Mouse (Mus musculus): Measurements from ENCODE around the gene Plekhs1. TPM values are rescaled to one million over a fixed set of nuclear protein-coding genes. Genes with fewer than 3 reads are reported as not detected.

Plekhs1 gene
- polyA plus RNA-seq, 1 experiment from 2014 or later, result 0.99 TPM

DNA sequence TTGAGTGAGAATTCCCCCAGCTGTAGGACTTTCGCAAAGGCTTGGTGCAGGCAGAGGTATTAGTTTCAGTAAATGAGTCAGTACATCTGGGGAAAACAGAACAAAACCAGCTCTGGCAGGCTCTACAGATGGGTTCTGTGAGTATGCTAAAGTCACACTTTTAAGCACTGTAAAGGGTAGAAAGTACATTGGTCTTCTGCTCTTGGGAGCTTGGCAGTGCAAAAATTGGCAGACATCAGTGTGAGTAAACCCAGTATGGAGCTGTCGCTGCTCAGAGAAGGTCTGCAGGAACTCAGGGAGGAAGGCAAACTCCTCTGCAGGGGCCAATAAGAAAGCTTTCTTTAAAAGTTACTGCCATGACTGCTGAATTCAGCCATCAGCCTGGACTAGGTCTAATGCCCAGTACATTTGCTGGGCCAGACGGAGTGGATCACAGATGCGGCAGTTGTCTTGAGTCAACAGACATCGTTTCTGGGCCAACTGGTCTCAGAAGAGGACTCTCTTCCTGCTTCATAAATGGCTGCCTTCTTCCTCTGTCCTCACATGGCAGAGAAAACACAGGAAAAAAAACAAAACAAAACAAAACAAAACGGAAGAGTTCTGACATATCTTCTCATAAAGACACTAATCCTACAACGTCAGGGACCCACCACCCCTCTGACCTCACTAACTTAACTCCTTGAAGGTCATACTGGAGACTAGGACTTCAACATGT lies 22.9 kb upstream of the Plekhs1 start:
- no peak for ATAC-seq
- no peak for TF ChIP-seq CTCF (IDR thresholded peaks at IDR 0.05; ENCODE audit: low read depth)
- peak overlapping the region; percentile 68 for H3K27ac ChIP-seq (ENCODE audit: low read depth, low read length)
- no peaks in the 10 kb centered on the region for H3K4me1 ChIP-seq (replicated peaks; ENCODE audit: control insufficient read depth, insufficient read depth, low read length)
- no peak overlapping the region for H3K9ac ChIP-seq (ENCODE audit: low read depth, low read length)
- H3K9me3 ChIP-seq (ENCODE audit: control insufficient read depth), result no peaks in the 10 kb centered on the region
- no peaks in the 10 kb centered on the region for H3K27me3 ChIP-seq (replicated peaks; ENCODE audit: control insufficient read depth, insufficient read depth, low read length)
- H3K36me3 ChIP-seq (ENCODE audit: control insufficient read depth, insufficient read depth), result peaks cover 68% of the 10 kb centered on the region
- no peak overlapping the region for H3K4me2 ChIP-seq (replicated peaks; ENCODE audit: low read depth)
- WGBS, result 54% methylated on average over 7 of the region's 7 CpGs
- no peak overlapping the region for H3K4me3 ChIP-seq (ENCODE audit: low read depth, low read length)

DNA sequence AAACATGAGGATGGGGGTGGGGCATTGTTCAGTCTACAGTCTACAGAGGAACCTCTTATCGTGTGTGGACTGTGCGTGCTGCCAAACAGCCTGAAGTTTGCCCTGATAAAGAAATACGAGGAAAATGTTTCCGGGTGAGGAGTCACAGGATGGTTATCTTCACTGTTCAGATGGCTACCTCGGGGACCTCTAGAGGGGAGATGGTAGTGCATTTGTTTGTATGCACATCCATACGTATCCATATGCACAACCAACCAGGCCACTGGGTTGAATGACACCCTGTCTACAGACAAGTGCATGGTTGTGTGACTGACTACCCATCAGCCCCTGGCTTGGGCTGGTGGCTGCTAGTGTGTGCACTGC lies 22.4 kb upstream of the Plekhs1 start:
- no peak overlapping the region for H3K27ac ChIP-seq (ENCODE audit: low read depth, low read length)
- H3K9me3 ChIP-seq (ENCODE audit: control insufficient read depth), result no peaks in the 10 kb centered on the region
- H3K4me3 ChIP-seq (ENCODE audit: low read depth, low read length), result no peak overlapping the region
- 42% methylated on average over 6 of the region's 6 CpGs for WGBS
- no peak overlapping the region for H3K4me2 ChIP-seq (replicated peaks; ENCODE audit: low read depth)
- H3K9ac ChIP-seq (ENCODE audit: low read depth, low read length), result no peak overlapping the region
- no peaks in the 10 kb centered on the region for H3K4me1 ChIP-seq (replicated peaks; ENCODE audit: control insufficient read depth, insufficient read depth, low read length)
- TF ChIP-seq CTCF (IDR thresholded peaks at IDR 0.05; ENCODE audit: low read depth), result no peak
- peaks cover 63% of the 10 kb centered on the region for H3K36me3 ChIP-seq (ENCODE audit: control insufficient read depth, insufficient read depth)
- ATAC-seq, result peak; percentile 56; the same call in 1 of the 2 replicates
- no peaks in the 10 kb centered on the region for H3K27me3 ChIP-seq (replicated peaks; ENCODE audit: control insufficient read depth, insufficient read depth, low read length)

DNA sequence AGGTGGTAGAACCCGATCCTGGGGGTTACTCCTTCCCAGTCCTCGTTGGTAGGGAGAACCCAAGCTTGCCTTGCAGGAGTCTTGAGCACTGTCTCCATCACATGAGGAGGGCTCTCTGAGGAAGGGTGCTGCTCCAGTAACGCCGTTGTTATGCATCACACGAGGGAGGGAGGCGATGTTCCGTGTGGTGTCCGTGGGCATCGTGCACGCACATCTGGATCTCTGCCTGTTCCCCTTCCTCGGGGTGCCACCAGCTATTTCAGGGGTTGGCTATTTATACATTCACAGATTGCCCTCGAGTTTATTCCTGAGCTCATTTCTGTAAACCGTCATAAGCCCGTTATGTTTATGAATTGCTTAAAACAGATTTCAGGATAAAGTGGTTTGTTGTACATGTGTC lies 18.0 kb upstream of the Plekhs1 start:
- no peak overlapping the region for H3K4me3 ChIP-seq (ENCODE audit: low read depth, low read length)
- no peak for TF ChIP-seq CTCF (IDR thresholded peaks at IDR 0.05; ENCODE audit: low read depth)
- WGBS, result 70% methylated on average over 14 of the region's 14 CpGs

DNA sequence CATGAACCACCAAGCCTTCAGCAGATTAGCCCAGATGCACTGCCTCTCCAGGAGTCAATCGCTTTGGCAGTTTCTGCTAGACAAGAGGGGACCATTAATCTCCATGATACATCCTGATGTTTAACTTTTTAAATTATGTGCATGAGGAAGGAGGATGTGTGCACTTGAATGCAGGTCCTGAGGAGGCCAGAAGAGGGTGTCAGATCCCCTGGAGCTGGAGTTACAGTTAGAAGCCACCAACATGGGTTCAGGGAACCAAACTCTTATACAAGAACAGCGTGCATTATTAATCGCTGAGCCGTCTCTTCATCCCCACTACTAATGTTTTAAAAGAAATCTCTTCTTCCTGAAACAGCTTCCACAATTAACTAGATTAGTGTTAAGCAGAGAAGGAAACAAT lies 12.7 kb upstream of the Plekhs1 start:
- Histone ChIP-seq H3K9me3 (ENCODE audit: control insufficient read depth) (no peaks in the 10 kb centered on the region), H3K27me3 (replicated peaks; ENCODE audit: control insufficient read depth, insufficient read depth, low read length) (no peaks in the 10 kb centered on the region), H3K27ac (ENCODE audit: low read depth, low read length) (no peak overlapping the region), H3K4me3 (ENCODE audit: low read depth, low read length) (no peak overlapping the region), H3K36me3 (ENCODE audit: control insufficient read depth, insufficient read depth) (no peaks in the 10 kb centered on the region), H3K9ac (ENCODE audit: low read depth, low read length) (no peak overlapping the region), H3K4me1 (replicated peaks; ENCODE audit: control insufficient read depth, insufficient read depth, low read length) (no peaks in the 10 kb centered on the region), H3K4me2 (replicated peaks; ENCODE audit: low read depth) (no peak overlapping the region)
- no peak for ATAC-seq
- no peak for TF ChIP-seq CTCF (IDR thresholded peaks at IDR 0.05; ENCODE audit: low read depth)
- WGBS, result 94% methylated on average over 4 of the region's 4 CpGs

More for the DNA sequence above, 18.0 kb upstream of the Plekhs1 start:
- Histone ChIP-seq H3K9ac (ENCODE audit: low read depth, low read length) (no peak overlapping the region), H3K27me3 (replicated peaks; ENCODE audit: control insufficient read depth, insufficient read depth, low read length) (no peaks in the 10 kb centered on the region), H3K36me3 (ENCODE audit: control insufficient read depth, insufficient read depth) (peaks cover 23% of the 10 kb centered on the region), H3K27ac (ENCODE audit: low read depth, low read length) (no peak overlapping the region), H3K4me1 (replicated peaks; ENCODE audit: control insufficient read depth, insufficient read depth, low read length) (no peaks in the 10 kb centered on the region), H3K4me2 (replicated peaks; ENCODE audit: low read depth) (no peak overlapping the region), H3K9me3 (ENCODE audit: control insufficient read depth) (no peaks in the 10 kb centered on the region)
- no peak for ATAC-seq

DNA sequence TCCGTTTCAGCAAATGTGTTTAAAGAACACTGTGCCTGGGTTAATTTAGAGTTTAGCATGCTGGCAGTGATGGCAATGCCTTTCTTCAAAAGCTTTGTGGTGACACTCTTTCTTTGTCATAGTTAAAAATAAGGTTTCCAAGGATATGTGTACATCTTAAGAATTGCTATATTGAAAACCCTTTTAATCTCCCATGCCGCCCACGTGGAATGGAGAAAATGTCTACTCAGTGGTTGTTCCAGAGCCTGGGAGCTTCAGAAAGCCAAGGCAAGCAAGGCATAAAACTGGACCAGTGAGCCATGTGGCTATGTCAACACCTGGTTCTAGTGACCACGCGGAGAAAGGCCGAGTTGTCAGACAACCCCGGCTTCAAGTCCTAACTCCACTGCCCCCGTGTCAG lies 11.9 kb upstream of the Plekhs1 start:
- Histone ChIP-seq H3K27ac (ENCODE audit: low read depth, low read length) (no peak overlapping the region), H3K27me3 (replicated peaks; ENCODE audit: control insufficient read depth, insufficient read depth, low read length) (no peaks in the 10 kb centered on the region), H3K4me2 (replicated peaks; ENCODE audit: low read depth) (no peak overlapping the region), H3K36me3 (ENCODE audit: control insufficient read depth, insufficient read depth) (no peaks in the 10 kb centered on the region), H3K4me1 (replicated peaks; ENCODE audit: control insufficient read depth, insufficient read depth, low read length) (no peaks in the 10 kb centered on the region), H3K9me3 (ENCODE audit: control insufficient read depth) (no peaks in the 10 kb centered on the region), H3K4me3 (ENCODE audit: low read depth, low read length) (no peak overlapping the region), H3K9ac (ENCODE audit: low read depth, low read length) (no peak overlapping the region)
- no peak for ATAC-seq
- TF ChIP-seq CTCF (IDR thresholded peaks at IDR 0.05; ENCODE audit: low read depth), result no peak
- WGBS, result 86% methylated on average over 8 of the region's 8 CpGs

DNA sequence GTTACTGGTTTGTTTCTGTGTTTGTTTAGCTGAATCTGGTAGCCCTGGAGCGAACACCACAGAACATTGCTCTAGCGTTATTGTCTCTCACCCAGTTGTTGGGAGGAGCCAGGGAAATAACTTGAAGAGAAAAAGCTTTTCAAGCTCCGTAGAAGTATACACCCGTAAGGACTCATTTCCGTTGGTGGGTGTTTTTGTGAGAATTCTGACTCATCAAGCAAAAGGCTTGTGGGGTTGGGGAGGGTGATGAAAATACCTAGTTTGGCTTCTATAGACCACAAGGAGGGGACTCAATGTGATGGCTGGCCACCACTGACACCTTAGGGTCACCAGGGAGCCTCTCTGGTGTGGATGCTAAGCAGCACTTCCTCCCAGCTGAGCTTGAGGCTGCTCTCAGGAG lies 10.5 kb upstream of the Plekhs1 start:
- WGBS, result 77% methylated on average over 5 of the region's 5 CpGs
- no peak for ATAC-seq
- no peaks in the 10 kb centered on the region for H3K4me1 ChIP-seq (replicated peaks; ENCODE audit: control insufficient read depth, insufficient read depth, low read length)
- H3K36me3 ChIP-seq (ENCODE audit: control insufficient read depth, insufficient read depth), result no peaks in the 10 kb centered on the region
- TF ChIP-seq CTCF (IDR thresholded peaks at IDR 0.05; ENCODE audit: low read depth), result no peak
- H3K27me3 ChIP-seq (replicated peaks; ENCODE audit: control insufficient read depth, insufficient read depth, low read length), result no peaks in the 10 kb centered on the region
- no peak overlapping the region for H3K4me2 ChIP-seq (replicated peaks; ENCODE audit: low read depth)
- no peak overlapping the region for H3K9ac ChIP-seq (ENCODE audit: low read depth, low read length)
- H3K27ac ChIP-seq (ENCODE audit: low read depth, low read length), result no peak overlapping the region
- no peaks in the 10 kb centered on the region for H3K9me3 ChIP-seq (ENCODE audit: control insufficient read depth)
- H3K4me3 ChIP-seq (ENCODE audit: low read depth, low read length), result no peak overlapping the region

All from intestine, postnatal 0 days (tissue).